Mouse (Mus musculus): ENCODE data around the gene Gpr22. TPM values are rescaled to one million over a fixed set of nuclear protein-coding genes. Genes with fewer than 3 reads are reported as not detected.

The Gpr22 gene
- total RNA-seq, 2 experiments from 2014 or later = 4.5 to 5.9 TPM

- DNase-seq = no peak
Measured at GRCm38 (mm10) chr12:31667187-31667586, 46.6 kb downstream of the Gpr22 start.

GRCm38 (mm10) chr12:31665999-31666398 is 47.7 kb downstream of the Gpr22 start:
- no peak for DNase-seq

Other genes with a start within 250 kb of the Gpr22 start
- gene Cbll1, start 214.3 kb downstream of the Gpr22 start, total RNA-seq (2021) = 10 to 100 TPM; 15.0 to 15.1 TPM
- gene Slc26a4, start 154.0 kb downstream of the Gpr22 start, total RNA-seq (2021) = 1 to 10 TPM; 2.8 to 3.5 TPM
- gene Bcap29, start 79.3 kb downstream of the Gpr22 start, total RNA-seq (2021) = 10 to 100 TPM; 22.9 to 25.4 TPM
- gene Dus4l, start 59.1 kb downstream of the Gpr22 start, total RNA-seq (2021) = 1 to 10 TPM; 7.5 to 9.0 TPM
- 10 to 100 TPM; 33.7 to 40.9 TPM for gene Cog5, start 59.1 kb downstream of the Gpr22 start, total RNA-seq (2021)
- gene Hbp1, start 236.6 kb upstream of the Gpr22 start, total RNA-seq (2021) = 100 to 1,000 TPM; 106 to 116 TPM

Measured in adrenal gland, postnatal 10 days (tissue).